Mouse (Mus musculus): ENCODE data around the gene Dnph1. TPM values are rescaled to one million over a fixed set of nuclear protein-coding genes. Genes with fewer than 3 reads are reported as not detected.

Dnph1 gene
- total RNA-seq, 2 experiments from 2014 or later, result 5.1 to 6.7 TPM

- no peak for DNase-seq (ENCODE audit: extremely low spot score in 1 of 2, low spot score in 1 of 2)
Measured at GRCm38 (mm10) chr17:46497956-46498355, 1.4 kb downstream of the Dnph1 start.

- DNase-seq (ENCODE audit: extremely low spot score in 1 of 2, low spot score in 1 of 2), result no peak
Measured at GRCm38 (mm10) chr17:46502775-46503174, 6.3 kb downstream of the Dnph1 start.

GRCm38 (mm10) chr17:46503847-46504638 lies 7.5 kb downstream of the Dnph1 start:
- no peak for DNase-seq (ENCODE audit: extremely low spot score in 1 of 2, low spot score in 1 of 2)

GRCm38 (mm10) chr17:46505617-46506016 lies 9.1 kb downstream of the Dnph1 start:
- DNase-seq (ENCODE audit: extremely low spot score in 1 of 2, low spot score in 1 of 2), result no peak

GRCm38 (mm10) chr17:46511059-46511710 lies 14.7 kb downstream of the Dnph1 start:
- no peak for DNase-seq (ENCODE audit: extremely low spot score in 1 of 2, low spot score in 1 of 2)

GRCm38 (mm10) chr17:46513329-46513728 lies 16.8 kb downstream of the Dnph1 start:
- DNase-seq (ENCODE audit: extremely low spot score in 1 of 2, low spot score in 1 of 2), result no peak

- DNase-seq (ENCODE audit: extremely low spot score in 1 of 2, low spot score in 1 of 2), result no peak
Measured at GRCm38 (mm10) chr17:46519971-46520370, 23.5 kb downstream of the Dnph1 start.

- DNase-seq (ENCODE audit: extremely low spot score in 1 of 2, low spot score in 1 of 2), result no peak
Measured at GRCm38 (mm10) chr17:46520385-46520979, 24.0 kb downstream of the Dnph1 start.

GRCm38 (mm10) chr17:46521174-46521573 lies 24.7 kb downstream of the Dnph1 start:
- no peak for DNase-seq (ENCODE audit: extremely low spot score in 1 of 2, low spot score in 1 of 2)

GRCm38 (mm10) chr17:46521963-46522668 lies 25.6 kb downstream of the Dnph1 start:
- no peak for DNase-seq (ENCODE audit: extremely low spot score in 1 of 2, low spot score in 1 of 2)

- DNase-seq (ENCODE audit: extremely low spot score in 1 of 2, low spot score in 1 of 2), result no peak
Measured at GRCm38 (mm10) chr17:46525065-46525464, 28.6 kb downstream of the Dnph1 start.

- DNase-seq (ENCODE audit: extremely low spot score in 1 of 2, low spot score in 1 of 2), result peak; percentile 50 to 72
Measured at GRCm38 (mm10) chr17:46525579-46526307, 29.2 kb downstream of the Dnph1 start.

- no peak for DNase-seq (ENCODE audit: extremely low spot score in 1 of 2, low spot score in 1 of 2)
Measured at GRCm38 (mm10) chr17:46543661-46544060, 47.1 kb downstream of the Dnph1 start.

GRCm38 (mm10) chr17:46545813-46546564 lies 49.5 kb downstream of the Dnph1 start, which contains the start of gene Cul9:
Cul9 (minus strand) TSS chr17:46546388.
- DNase-seq (ENCODE audit: extremely low spot score in 1 of 2, low spot score in 1 of 2), result peak; percentile 75 to 81

- no peak for DNase-seq (ENCODE audit: extremely low spot score in 1 of 2, low spot score in 1 of 2)
Measured at GRCm38 (mm10) chr17:46546591-46546990, 50.1 kb downstream of the Dnph1 start.

- DNase-seq (ENCODE audit: extremely low spot score in 1 of 2, low spot score in 1 of 2), result no peak
Measured at GRCm38 (mm10) chr17:46546995-46547394, 50.5 kb downstream of the Dnph1 start.

- DNase-seq (ENCODE audit: extremely low spot score in 1 of 2, low spot score in 1 of 2), result no peak
Measured at GRCm38 (mm10) chr17:46547923-46548322, 51.4 kb downstream of the Dnph1 start.

- DNase-seq (ENCODE audit: extremely low spot score in 1 of 2, low spot score in 1 of 2), result no peak
Measured at GRCm38 (mm10) chr17:46548741-46549140, 52.2 kb downstream of the Dnph1 start.

GRCm38 (mm10) chr17:46549193-46549592 lies 52.7 kb downstream of the Dnph1 start:
- peak in 1 of 2 experiments; percentile 53 for DNase-seq (ENCODE audit: extremely low spot score in 1 of 2, low spot score in 1 of 2)
